Mouse (Mus musculus) liver, adult 2 months (tissue): ENCODE data around the gene Hmx2. TPM values are rescaled to one million over a fixed set of nuclear protein-coding genes. Genes with fewer than 3 reads are reported as not detected.

ENCODE experiments used
- DNase-seq: peaks from one replicate; pipeline ENCODE4 v3.0.0-alpha.2; 2011; ENCODE audit warnings: low read depth, low spot score; ENCODE audit errors: extremely low read depth
- H3K27ac ChIP-seq: fragments of 200-500 bp; replicated peaks from 2 replicates; pipeline ENCODE4 v1.5.1; 2012; ENCODE audit warnings: low read depth, mild to moderate bottlenecking, control low read depth, inconsistent platforms, low read length; ENCODE audit not compliant: insufficient read depth
- H3K27me3 ChIP-seq: fragments of 200-500 bp; 2 replicates; pipeline ENCODE4 v1.6.1; 2012; ENCODE audit warnings: mild to moderate bottlenecking, moderate library complexity, low read length, inconsistent platforms; ENCODE audit not compliant: control insufficient read depth, insufficient read depth
- H3K36me3 ChIP-seq: fragments of 200-500 bp; 2 replicates; pipeline ENCODE4 v1.6.1; 2012; ENCODE audit warnings: low read length, inconsistent platforms; ENCODE audit not compliant: control insufficient read depth, insufficient read depth
- H3K4me1 ChIP-seq: fragments of 200-500 bp; 2 replicates; pipeline ENCODE4 v1.6.1; 2011; ENCODE audit warnings: low read length; ENCODE audit not compliant: control insufficient read depth, insufficient read depth
- H3K4me3 ChIP-seq: fragments of 200-500 bp; 2 replicates; pipeline ENCODE4 v1.5.1; 2011; ENCODE audit warnings: low read depth, mild to moderate bottlenecking, control low read depth, low read length, moderate library complexity; ENCODE audit not compliant: insufficient read depth
- H3K79me2 ChIP-seq: fragments of 200-500 bp; 2 replicates; pipeline ENCODE4 v1.6.1; 2012; ENCODE audit warnings: inconsistent platforms, mild to moderate bottlenecking, low read length, moderate library complexity; ENCODE audit not compliant: control insufficient read depth, insufficient read depth
- H3K9ac ChIP-seq: fragments of 200-500 bp; 2 replicates; pipeline ENCODE4 v1.6.1; 2012; ENCODE audit warnings: low read depth, mild to moderate bottlenecking, control low read depth, inconsistent platforms, low read length
- CTCF ChIP-seq: fragments of 200-500 bp; IDR thresholded peaks from 2 replicates; pipeline ENCODE4 v1.5.1; 2011; ENCODE audit warnings: low read depth, low read length, control low read depth
- POLR2A ChIP-seq: fragments of 200-500 bp; IDR thresholded peaks from 2 replicates; pipeline ENCODE4 v1.6.1; 2011; ENCODE audit warnings: low read length, control low read depth; ENCODE audit not compliant: insufficient read depth; ENCODE audit errors: extremely low read depth
- WGBS: fragments of 180-500 bp; shearing (Covaris S2); methylation state at CpG from one replicate; pipeline ENCODE4 v1.1.7; 2018; 5-methylcytosine and 5-hydroxymethylcytosine counted together
- polyA plus RNA-seq: library from polyadenylated mRNA; depleted of rRNA; stranded (reverse); fragments of >200 nt; gene quantifications from 2 replicates; pipeline ENCODE4 v1.2.3, GENCODE M21; 2012
- total RNA-seq: library from RNA; depleted of rRNA; stranded (reverse); fragments of >200 nt; gene quantifications from 2 replicates; pipeline ENCODE4 v1.2.3, GENCODE M21; 2014

Gene Hmx2
- total and polyA plus RNA-seq, 2 experiments = not detected

- 3% methylated on average over 68 of the region's 68 CpGs for WGBS
- Histone ChIP-seq H3K27ac (no peak overlapping the region), H3K79me2 (no peaks in the 10 kb centered on the region), H3K36me3 (no peaks in the 10 kb centered on the region), H3K9ac (no peak overlapping the region), H3K4me1 (peaks cover 8% of the 10 kb centered on the region), H3K27me3 (peaks cover 44% of the 10 kb centered on the region), H3K4me3 (peak overlapping the region; percentile 22; the same call in 1 of the 2 replicates)
- TF ChIP-seq POLR2A (no peak), CTCF (no peak)
- DNase-seq = no peak
Measured at GRCm38 (mm10) chr7:131555301-131556081, 6.9 kb downstream of the Hmx2 start.

GRCm38 (mm10) chr7:131556116-131556515, 7.5 kb downstream of the Hmx2 start:
- WGBS = 4% methylated on average over 9 of the region's 9 CpGs
- H3K36me3 ChIP-seq = no peaks in the 10 kb centered on the region
- peaks cover 39% of the 10 kb centered on the region for H3K27me3 ChIP-seq
- H3K4me3 ChIP-seq = no peak overlapping the region
- DNase-seq = no peak
- no peak overlapping the region for H3K9ac ChIP-seq
- H3K27ac ChIP-seq = no peak overlapping the region
- H3K4me1 ChIP-seq = peaks cover 9% of the 10 kb centered on the region
- TF ChIP-seq POLR2A = no peak
- no peak for TF ChIP-seq CTCF
- no peaks in the 10 kb centered on the region for H3K79me2 ChIP-seq

GRCm38 (mm10) chr7:131556541-131557271, 8.1 kb downstream of the Hmx2 start:
- TF ChIP-seq POLR2A = no peak
- TF ChIP-seq CTCF = no peak
- H3K4me3 ChIP-seq = no peak overlapping the region
- H3K9ac ChIP-seq = no peak overlapping the region
- peaks cover 33% of the 10 kb centered on the region for H3K27me3 ChIP-seq
- H3K27ac ChIP-seq = no peak overlapping the region
- WGBS = 5% methylated on average over 37 of the region's 37 CpGs
- H3K79me2 ChIP-seq = no peaks in the 10 kb centered on the region
- no peak for DNase-seq
- H3K4me1 ChIP-seq = peaks cover 10% of the 10 kb centered on the region
- H3K36me3 ChIP-seq = no peaks in the 10 kb centered on the region

GRCm38 (mm10) chr7:131557751-131558150, 9.2 kb downstream of the Hmx2 start:
- peaks cover 10% of the 10 kb centered on the region for H3K4me1 ChIP-seq
- no peak overlapping the region for H3K4me3 ChIP-seq
- DNase-seq = no peak
- no peak overlapping the region for H3K9ac ChIP-seq
- H3K36me3 ChIP-seq = peaks cover 5% of the 10 kb centered on the region
- WGBS = 59% methylated on average over 2 of the region's 2 CpGs
- no peaks in the 10 kb centered on the region for H3K79me2 ChIP-seq
- no peak overlapping the region for H3K27ac ChIP-seq
- TF ChIP-seq POLR2A (no peak), CTCF (no peak)
- H3K27me3 ChIP-seq = peaks cover 26% of the 10 kb centered on the region

GRCm38 (mm10) chr7:131559986-131560696, 11.6 kb downstream of the Hmx2 start, which contains the start of gene Bub3:
Bub3 (plus strand) TSS chr7:131560222.
- Histone ChIP-seq H3K27me3 (peaks cover 14% of the 10 kb centered on the region), H3K27ac (peak within 1 kb of the TSS; percentile 78), H3K9ac (peak within 1 kb of the TSS; percentile 87), H3K4me3 (peak within 1 kb of the TSS; percentile 90), H3K4me1 (peaks cover 10% of the 10 kb centered on the region), H3K79me2 (no peaks in the 10 kb centered on the region), H3K36me3 (peaks cover 26% of the 10 kb centered on the region)
- DNase-seq = peak; percentile 96
- TF ChIP-seq POLR2A (peak; percentile 87), CTCF (no peak)
- WGBS = under 1% methylated on average over 47 of the region's 51 CpGs
